Mouse (Mus musculus): ENCODE data around the gene D5Ertd579e.
"Not testable (repeated sequence)": the region's sequence is repeated elsewhere in the genome, so short reads cannot be mapped to it uniquely, and the experiment has no call there.

Gene D5Ertd579e

DNA sequence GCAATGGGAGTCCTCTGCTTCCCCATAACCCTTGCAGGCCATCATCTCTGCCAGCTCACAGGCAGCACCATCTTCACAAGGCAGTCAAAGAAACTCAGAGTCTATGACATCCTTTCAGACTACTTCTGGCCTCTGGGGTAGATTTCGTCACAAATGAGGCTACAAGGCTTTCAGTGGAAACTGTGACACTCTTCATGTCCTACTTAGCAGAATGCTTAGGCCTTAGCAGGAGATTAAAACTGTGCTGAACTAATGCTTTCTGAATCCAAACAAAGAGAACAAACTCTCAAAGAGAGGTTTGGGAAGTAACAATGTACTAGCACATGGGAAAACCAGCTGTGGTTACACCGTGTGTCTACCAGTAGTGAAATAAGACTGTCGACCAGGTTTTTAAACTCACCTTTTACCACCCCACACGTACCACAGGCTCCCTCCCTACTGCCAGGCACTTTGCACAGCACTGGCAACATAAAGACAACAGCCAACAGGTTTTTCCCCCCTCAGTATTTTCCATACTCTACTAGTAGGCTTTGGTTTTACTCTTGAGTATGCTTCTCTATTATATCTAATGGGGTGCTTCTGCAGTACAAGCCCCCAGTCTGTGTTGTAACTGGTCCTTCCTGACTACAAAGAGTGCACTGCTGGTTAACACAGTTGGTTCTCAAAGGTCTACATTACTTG, 15.8 kb downstream of the D5Ertd579e start:
- no peak for DNase-seq (ENCODE audit: low spot score)

DNA sequence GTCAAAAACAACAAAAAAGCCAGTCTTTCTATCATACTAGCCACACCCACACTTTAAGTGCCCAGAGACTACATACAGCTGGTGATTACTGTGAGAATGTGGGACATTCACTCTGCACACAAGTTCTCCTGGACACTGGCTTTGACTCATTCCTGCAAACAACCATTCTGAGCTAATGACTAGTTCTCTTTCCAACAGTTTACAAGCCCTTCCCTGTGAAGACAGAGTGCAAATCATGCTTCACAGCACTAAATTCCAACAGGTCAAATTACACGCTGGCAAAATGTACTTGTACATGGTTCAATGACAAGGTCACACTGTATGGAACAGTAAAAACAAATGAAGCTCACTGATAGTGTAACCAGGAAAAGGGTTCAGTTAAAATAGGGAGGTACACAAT, 17.0 kb downstream of the D5Ertd579e start:
- no peak for DNase-seq (ENCODE audit: low spot score)

DNA sequence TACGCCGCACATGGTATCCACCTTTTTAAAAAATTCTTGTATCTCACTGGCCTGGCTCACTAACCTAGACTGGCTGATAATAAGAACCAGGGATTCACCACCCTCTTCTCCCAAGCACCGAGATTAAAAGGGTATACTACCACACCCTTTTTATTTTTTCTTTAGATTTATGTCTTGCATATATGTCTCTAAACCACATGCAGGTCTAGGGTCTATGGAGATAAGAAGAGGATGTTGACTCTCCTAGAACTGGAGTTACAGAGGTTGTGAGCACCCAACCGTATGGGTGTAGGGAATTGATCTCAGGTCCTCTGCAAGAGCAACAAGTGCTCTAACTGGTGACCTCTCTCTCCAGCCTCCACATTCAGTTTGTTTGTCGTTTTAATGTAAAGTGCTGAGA, 17.9 kb downstream of the D5Ertd579e start:
- DNase-seq (ENCODE audit: low spot score): no peak

DNA sequence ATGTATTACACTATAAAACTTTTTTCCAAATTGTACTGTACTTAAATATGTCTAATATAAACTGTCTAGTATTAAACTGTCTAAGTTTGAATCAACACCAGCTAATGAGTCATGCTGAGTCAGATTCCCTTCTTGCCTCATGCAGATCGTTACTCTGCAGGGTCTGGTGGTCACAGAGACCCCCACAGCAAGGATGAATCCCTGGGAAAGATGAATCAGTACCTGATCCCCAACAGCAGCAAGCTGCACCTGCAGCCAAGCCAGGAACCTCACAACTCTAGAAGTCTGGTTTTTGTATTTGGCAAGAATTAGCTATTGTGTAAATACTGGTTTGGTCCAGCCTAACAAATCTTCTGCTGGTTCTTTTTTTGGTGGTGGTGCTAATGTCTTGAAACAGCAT, 20.4 kb downstream of the D5Ertd579e start:
- DNase-seq (ENCODE audit: low spot score): no peak

DNA sequence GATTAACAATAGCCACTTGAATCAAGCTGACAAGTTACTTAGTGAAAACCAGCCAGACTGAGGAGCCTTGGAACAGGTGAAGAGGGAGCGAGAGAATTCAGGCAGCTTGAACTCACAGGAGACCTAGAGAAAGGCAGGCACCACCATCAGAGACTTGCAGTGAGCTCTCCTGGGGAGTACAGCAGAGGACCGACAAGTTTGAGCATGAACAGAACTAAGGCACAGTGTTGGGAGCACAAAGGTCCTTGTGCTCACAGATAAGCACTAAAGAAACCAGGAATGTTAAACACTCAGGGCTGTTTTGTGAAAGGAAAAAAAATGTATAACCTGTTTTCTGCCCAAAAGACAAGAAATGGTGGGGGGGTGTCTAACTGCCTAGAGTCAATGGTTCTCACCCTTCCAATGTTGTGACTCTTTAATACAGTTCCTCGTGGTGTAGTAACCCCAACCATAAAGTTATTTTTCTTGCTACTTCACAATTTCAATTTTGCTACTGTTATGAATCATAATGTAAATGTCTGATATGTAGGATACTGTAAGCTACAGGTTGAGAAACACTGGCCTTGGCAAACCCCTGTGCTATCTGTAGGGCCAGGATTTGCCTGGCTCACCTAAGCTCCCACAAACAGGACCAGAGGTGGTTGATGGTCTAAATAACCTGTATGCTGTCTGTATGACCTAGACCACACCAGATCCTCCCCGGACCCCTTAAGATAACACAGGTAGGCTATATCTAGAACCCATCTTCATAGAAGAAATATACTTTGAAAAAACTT, 21.0 kb downstream of the D5Ertd579e start:
- no peak for DNase-seq (ENCODE audit: low spot score)

DNA sequence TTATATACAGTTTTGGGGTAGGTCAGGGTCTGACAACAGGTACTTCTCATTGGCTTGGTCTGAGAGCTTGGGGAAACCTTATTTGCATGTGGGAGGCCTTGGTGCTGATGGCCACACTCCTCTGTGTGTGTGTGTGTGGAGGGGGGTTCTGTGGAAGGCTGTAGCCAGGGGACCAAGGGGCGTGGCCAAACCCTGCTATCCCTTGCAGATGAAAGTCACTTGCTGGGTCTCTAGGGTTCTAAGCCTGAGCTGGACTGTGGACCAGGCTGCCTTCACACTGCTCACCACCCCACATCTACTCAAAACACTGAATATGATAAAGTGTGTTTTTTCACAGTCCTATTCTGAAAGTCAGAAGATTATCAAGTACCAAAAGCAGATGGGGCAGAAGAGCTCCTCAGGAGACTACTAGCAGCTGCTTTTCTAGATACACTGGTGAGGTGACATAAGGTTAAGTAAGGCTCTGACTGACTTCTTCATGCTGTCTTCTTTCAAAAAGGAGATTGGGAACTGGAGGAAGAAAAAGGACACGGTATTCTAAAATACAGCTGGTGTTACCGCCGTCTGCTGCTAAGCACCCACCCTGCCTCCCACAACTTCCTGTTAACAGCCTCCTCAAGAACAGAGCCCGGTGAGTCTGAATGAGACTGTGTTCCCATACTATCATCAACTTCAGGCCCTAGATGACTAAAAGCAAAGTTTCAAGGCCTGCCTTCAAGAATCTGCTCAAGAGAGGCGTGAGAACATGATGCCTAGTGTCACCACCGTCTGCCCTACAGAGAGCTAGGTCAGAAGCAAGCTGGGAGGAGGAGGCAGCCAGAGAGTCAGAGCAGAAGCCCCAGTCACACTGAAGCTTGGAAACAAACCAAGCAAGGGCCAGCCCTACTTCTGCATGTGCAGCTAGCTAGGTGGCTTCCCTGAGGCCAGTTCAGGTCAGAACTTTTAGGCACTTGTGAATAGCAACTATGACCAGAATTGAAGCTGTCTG, 26.5 kb downstream of the D5Ertd579e start:
- no peak for DNase-seq (ENCODE audit: low spot score)

DNA sequence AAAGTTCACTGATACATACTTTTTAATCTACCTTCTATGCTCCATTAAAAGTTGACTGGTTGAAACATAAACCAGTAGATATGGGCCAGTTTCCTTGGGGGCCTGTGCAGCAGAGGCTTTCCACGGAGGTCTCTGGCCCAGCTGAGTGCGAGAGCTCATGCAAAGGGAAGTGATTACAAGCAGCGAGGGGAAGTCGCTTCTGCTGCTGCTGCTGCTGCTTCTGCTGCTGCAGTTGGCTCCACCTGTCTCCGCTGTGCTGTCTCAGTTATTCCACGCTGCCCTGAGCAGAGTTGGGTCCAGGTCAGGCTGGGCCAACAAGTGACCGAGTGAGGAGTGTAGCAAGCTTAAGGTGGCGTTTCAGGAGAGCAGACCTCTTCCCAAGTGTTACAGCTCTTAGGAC, 27.3 kb downstream of the D5Ertd579e start:
- no peak for DNase-seq (ENCODE audit: low spot score)

DNA sequence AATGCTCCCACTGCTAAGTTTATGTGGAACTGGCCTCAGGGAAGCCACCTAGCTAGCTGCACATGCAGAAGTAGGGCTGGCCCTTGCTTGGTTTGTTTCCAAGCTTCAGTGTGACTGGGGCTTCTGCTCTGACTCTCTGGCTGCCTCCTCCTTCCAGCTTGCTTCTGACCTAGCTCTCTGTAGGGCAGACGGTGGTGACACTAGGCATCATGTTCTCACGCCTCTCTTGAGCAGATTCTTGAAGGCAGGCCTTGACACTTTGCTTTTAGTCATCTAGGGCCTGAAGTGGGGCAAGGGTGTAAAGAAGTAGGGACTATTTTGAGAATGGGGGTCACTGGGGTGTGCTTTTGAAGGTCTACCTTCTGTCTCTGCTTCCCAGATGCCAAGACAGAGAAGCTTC, 27.8 kb downstream of the D5Ertd579e start:
- not testable (repeated sequence) for DNase-seq (ENCODE audit: low spot score)

DNA sequence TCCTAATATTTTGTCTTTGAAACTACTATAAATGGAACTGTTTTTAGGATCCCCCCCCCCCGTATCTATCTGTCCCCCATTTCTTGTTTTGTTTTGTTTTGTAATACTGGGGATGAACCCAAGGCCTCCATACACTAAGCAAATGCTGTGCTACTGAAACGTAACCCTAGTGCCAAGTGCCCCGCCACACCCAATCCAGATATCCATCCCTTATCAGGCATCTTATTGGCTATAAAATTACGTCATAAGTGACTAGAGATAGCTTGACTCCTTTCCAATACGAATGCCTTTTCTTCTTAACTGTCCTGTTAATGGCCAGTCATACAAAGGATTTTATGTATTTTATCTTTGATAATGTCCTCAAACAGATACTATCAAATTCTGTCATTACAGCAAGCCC, 28.7 kb downstream of the D5Ertd579e start:
- DNase-seq (ENCODE audit: low spot score): no peak

DNA sequence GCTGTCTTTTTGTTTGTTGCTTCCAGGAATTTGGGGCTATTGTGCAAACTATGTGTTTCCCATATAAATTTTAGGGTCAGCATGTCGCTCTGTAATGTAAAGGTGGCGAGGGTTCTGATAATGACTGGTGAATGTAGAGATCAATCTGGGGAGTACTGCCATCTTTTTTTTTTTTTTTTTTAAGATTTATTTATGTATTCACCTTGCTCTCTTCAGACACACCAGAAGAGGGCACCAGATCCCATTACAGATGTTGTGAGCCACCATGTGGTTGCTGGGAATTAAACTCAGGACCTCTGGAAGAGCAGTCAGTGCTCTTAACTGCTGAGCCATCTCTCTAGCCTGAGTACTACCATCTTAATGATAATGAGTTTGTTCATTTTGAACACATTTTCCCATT, 29.1 kb downstream of the D5Ertd579e start:
- DNase-seq (ENCODE audit: low spot score): not testable (repeated sequence)

DNA sequence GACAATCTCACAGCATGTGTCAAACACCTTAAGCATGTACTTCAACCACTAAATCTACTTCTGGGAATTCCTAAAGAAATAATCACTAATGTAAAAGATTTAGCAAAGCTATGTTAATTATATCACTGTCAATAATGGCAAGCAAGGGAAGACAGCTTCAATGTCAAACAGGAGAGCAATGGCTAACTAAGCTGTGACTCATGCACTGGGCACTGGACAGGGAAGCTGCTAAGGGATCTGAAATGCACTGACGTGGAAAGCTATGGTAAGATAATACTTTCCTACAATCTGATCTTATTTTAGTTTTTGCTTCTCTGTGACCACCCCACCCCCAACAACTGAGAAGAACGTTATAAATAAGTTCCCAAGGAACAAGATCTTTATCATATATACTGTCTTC, 32.5 kb downstream of the D5Ertd579e start:
- no peak for DNase-seq (ENCODE audit: low spot score)

DNA sequence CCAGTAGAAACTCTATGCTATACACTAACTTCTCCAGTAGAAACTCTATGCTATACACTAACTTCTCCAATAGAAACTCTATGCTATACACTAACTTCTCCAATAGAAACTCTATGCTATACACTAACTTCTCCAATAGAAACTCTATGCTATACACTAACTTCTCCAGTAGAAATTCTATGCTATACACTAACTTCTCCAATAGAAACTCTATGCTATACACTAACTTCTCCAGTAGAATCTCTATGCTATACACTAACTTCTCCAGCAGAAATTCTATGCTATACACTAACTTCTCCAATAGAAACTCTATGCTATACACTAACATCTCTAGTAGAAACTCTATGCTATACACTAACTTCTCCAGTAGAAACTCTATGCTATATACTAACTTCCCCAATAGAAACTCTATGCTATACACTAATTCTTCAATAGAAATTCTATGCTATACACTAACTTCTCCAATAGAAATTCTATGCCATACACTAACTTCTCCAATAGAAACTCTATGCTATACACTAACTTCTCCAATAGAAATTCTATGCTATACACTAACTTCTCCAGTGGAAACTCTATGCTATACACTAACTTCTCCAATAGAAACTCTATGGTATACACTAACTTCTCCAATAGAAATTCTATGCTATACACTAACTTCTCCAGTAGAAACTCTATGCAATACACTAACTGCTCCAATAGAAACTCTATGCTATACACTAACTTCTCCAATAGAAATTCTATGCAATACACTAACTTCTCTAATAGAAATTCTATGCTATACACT, 34.7 kb downstream of the D5Ertd579e start:
- not testable (repeated sequence) for DNase-seq (ENCODE audit: low spot score)

DNA sequence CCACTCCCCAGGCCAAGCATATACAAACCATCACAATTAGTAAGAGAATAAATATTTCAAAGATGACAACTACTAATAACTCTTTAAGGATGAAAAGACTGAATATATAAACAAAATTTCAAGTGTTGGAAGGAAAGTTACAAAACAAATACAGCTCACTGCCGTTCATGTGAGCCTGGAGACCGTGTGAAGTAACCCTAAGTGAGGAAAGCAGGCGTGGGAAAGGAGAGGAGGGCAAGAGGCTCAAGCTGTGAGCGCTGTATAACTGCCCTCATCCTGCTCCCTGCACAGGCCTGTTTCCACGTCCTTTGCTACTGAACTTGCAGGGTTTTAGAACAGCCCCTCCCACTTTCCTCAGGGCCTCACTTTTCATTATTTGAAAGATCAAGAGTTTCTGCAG, 70.2 kb downstream of the D5Ertd579e start:
- DNase-seq (ENCODE audit: low spot score): no peak

DNA sequence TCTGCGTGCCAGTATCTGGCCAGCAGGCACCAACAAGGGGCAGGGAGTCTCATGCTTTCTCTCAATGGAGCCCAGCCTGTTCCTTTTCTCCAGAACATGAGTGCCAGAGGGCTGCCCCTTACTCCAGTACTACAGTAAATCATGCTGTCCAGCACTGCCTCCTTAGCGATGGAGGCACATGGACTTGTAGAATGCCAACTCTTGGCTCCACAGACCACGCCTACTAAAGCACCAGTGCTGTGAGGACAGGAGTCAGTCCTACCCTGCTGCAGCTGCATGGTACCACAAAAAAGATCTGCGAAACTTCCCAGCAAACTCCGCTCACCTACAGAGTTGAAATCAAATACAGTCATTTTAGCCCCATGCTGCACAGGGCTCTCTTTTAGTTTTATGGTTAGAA, 72.2 kb downstream of the D5Ertd579e start:
- DNase-seq (ENCODE audit: low spot score): no peak

DNA sequence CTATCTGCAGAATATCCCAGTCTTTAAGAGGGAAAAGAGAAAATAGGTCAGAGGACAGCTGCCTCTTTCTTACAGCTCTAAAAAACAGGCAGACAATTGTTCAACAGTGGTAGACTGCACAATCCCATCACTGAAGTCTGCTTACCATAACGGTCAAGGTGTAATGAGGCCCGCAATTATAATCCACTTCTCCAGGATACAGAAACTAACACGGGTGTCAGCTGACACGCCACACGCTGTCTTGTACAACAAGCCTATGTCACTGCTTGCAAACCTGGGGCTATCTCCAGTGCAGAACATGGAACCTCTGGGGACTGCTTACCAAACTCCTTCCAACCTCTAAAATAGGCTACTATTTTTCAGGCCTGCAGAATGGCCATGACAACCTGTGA, 74.8 kb downstream of the D5Ertd579e start:
- no peak for DNase-seq (ENCODE audit: low spot score)

DNA sequence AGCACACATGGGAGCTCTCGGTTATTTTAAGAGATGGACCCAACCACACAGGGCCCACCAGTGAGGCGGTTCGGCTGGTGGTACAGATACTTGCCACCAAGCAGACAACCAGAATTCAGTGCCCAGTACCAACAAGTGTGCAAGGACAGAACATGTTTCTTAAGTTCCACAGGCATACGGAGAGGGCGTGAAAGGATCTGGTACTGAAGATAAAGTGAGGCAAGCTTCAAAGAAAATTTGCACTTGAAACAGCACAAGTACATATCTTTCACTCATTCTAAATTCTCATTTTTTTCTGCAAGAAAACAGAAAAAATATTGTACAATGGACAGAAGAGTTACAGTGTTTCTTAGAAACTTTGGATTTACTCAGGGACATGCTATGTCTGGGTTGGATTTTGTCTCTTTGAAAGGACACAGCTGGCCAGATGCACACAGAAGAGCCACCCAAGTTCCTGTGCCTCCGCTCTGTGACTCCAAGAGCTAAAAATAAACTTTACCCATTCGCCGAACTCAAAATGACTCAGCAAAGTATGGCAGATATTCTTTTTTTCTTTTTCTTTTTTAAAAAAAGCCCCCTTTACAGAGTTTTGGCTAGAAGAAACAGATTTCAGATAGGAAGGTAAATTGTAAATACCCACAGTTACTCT, 75.3 kb downstream of the D5Ertd579e start:
- DNase-seq (ENCODE audit: low spot score): no peak

DNA sequence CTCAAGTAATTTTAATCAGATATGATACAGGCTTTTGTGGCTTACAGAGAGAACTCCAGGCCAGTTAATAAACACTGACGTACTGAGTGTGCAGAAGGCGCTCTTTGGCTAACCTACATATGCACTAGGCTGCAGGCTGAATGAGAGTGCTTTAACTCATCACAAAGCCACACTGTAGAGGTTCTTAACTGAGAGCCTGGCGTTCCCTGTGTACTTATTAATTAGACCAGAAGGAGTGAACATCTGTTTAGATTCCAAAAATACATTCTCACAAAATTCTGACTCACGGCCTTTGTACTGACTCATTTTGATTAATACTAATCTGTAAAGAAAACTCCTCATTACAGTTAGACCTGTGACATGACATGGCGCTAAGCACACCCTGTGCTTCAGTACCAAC, 76.9 kb downstream of the D5Ertd579e start:
- DNase-seq (ENCODE audit: low spot score): no peak

DNA sequence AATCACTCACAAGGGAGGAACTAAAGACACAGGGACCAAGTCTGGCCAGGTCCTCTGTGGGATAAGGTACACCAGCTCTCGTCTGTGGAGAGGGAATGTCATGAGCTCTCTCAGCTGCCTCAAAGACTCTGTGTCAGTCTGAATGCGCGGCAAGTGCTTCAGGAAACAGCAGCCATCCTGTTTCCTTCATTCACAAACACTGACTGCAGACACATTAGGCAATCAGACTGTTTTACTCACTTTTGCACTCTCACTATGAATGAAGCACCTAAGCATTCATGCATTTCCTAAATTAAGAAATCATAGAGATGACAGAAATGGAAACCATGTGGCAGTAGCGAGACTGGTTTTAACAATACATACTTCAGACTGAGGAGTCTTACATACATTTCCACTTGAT, 77.5 kb downstream of the D5Ertd579e start:
- no peak for DNase-seq (ENCODE audit: low spot score)

DNA sequence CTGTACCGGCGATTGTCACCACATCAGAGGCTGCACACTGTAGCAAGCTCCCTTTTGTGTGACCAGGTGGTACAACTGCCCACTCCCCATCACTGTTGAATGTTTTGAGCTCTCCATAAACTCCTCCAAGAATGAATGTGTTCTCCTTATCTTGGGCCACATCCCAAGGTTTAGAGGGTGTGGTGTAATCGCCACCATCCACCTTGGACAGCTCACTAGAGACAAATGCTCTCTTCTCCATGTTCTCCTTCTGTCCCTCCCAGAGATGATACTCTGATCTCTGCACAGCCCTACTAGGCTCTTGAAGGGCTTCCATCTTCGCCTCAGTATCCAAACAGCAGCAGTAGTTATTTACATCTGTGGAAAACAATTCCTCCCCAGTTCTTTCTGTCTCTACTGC, 81.7 kb downstream of the D5Ertd579e start:
- DNase-seq (ENCODE audit: low spot score): peak; percentile 30

DNA sequence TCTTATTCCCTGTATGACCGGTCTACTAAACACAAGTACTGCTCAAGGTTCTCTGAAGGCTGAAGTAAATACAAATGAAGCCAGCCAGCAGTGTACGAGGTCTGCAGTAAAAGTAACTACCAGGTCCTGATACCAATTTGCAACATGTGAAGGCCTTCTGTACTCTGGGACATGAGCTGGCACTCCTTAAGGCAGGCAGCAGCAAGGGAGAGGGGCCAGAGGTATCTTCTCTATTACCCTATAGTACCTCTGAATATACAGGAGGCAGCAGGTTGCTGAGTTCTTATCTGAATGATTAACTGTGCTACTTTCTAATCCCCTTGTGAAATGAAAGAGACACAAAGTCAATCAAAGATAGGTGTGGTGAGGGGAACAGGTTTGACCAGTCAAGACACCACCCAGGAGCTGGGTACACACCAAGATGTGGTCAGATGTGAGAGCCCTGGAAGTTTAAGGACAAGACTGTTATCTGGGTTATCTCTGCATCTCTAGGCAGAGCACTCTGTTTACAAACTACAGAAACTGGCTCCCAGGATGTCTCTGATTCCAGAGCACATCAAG, 86.8 kb downstream of the D5Ertd579e start:
- DNase-seq (ENCODE audit: low spot score): no peak

DNA sequence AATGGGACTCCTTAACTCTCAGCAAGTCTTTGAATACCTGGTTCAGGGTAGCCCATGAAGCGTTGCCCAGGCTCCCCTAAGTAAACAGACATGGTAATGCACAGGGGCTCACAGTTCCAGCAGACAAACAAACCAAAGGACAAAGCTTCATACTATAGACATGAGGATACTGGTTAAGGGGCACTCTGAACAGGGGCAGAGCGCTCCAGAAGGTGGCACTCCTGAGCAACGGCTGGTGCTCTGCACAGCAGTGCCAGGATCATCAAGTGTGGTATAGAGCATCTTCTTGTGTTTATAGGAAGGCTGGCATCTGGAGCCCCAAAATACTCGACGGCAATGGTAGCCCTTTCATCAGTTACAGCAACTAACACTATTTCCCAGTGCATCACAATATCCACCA, 92.8 kb downstream of the D5Ertd579e start:
- DNase-seq (ENCODE audit: low spot score): no peak
